In genomic region chr5:66043897-66044296, GRCm38 (mm10) we compare ENCODE assay signal across 18 mouse cellular contexts. TPM values are rescaled to one million over a fixed set of nuclear protein-coding genes. Genes with fewer than 3 reads are reported as not detected.
A peak's percentile ranks its signal among the peaks of the same experiment; 100 is the strongest.
DNase-seq lines count a peak whose midpoint lies in the region; ATAC-seq lines count a peak whose summit lies in the region.
"Had no signal": no experiment of that assay in that cellular context is flagged by ENCODE, and none has a peak within 500 bp of the region (broad histone marks: within the 10 kb centered on the region; RNA-seq: fewer than 3 reads in every experiment).

No protein-coding gene starts in this region.

- H3K4me1 ChIP-seq in intestine, embryonic 16.5 days (ENCODE audit: control insufficient read depth, insufficient read depth, low read length), result peaks cover 9% of the 10 kb centered on the region; the same call in 1 of the 2 replicates
- H3K4me1 ChIP-seq in stomach, embryonic 16.5 days (ENCODE audit: control insufficient read depth, insufficient read depth, low read length), result peaks cover 3% of the 10 kb centered on the region; the same call in 1 of the 2 replicates
- H3K4me1 ChIP-seq: heart, embryonic 12.5 days; limb, embryonic 13.5 days; midbrain, embryonic 13.5 days had no signal

- H3K27ac ChIP-seq in intestine, embryonic 16.5 days (ENCODE audit: low read length), result peak overlapping the region; percentile 88
- peak overlapping the region; percentile 82 for H3K27ac ChIP-seq in stomach, embryonic 16.5 days (ENCODE audit: low read length)
- H3K27ac ChIP-seq: hindbrain, postnatal 0 days; limb, embryonic 13.5 days; midbrain, embryonic 13.5 days had no signal

- no peaks in the 10 kb centered on the region for H3K9me3 ChIP-seq in intestine, embryonic 16.5 days (ENCODE audit: control insufficient read depth, low read length)
- no peaks in the 10 kb centered on the region for H3K9me3 ChIP-seq in stomach, embryonic 16.5 days (replicated peaks; ENCODE audit: control insufficient read depth, low read length)
- H3K9me3 ChIP-seq: heart, embryonic 12.5 days; limb, embryonic 13.5 days; midbrain, embryonic 13.5 days had no signal

- no peaks in the 10 kb centered on the region for H3K36me3 ChIP-seq in intestine, embryonic 16.5 days (ENCODE audit: control insufficient read depth, insufficient read depth, low read length)
- no peaks in the 10 kb centered on the region for H3K36me3 ChIP-seq in stomach, embryonic 16.5 days (ENCODE audit: control insufficient read depth, insufficient read depth, low read length)
- H3K36me3 ChIP-seq: heart, embryonic 12.5 days; limb, embryonic 13.5 days; midbrain, embryonic 13.5 days had no signal

- peak; percentile 44 to 71 for DNase-seq in kidney, adult 8-10 months
- no peak for DNase-seq in kidney, adult 18-20 months
- peak; percentile 71 for DNase-seq in large intestine, adult 2 months (ENCODE audit: low read depth, low spot score)
- no peak for DNase-seq in frontal cortex, postnatal 14 days (ENCODE audit: low spot score in 2 of 2)
- DNase-seq in spleen, postnatal 36 days (ENCODE audit: low spot score in 2 of 2), result no peak
- DNase-seq: cerebellum, adult 11 months; cerebellum, postnatal 25 days; forebrain, postnatal 0 days; gastrocnemius, postnatal 14 days; heart, postnatal 36 days had no signal

- no peak overlapping the region for H3K4me3 ChIP-seq in intestine, embryonic 16.5 days (ENCODE audit: low read length)
- no peak overlapping the region for H3K4me3 ChIP-seq in stomach, embryonic 16.5 days (replicated peaks; ENCODE audit: low read length)
- H3K4me3 ChIP-seq: erythroblast, embryonic 14.5 days; heart, embryonic 12.5 days; limb, embryonic 13.5 days; midbrain, embryonic 13.5 days had no signal

- H3K9ac ChIP-seq in intestine, embryonic 16.5 days (ENCODE audit: low read depth, low read length), result no peak overlapping the region
- no peak overlapping the region for H3K9ac ChIP-seq in stomach, embryonic 16.5 days (ENCODE audit: low read length)
- H3K9ac ChIP-seq: forebrain, postnatal 0 days; heart, embryonic 12.5 days; limb, embryonic 13.5 days; midbrain, embryonic 13.5 days had no signal

- 72% methylated on average over 3 of the region's 3 CpGs for WGBS in intestine, embryonic 16.5 days
- 24% methylated on average over 3 of the region's 3 CpGs for whole genome bisulfite sequencing in large intestine, adult 2 months
- 51% methylated on average over 3 of the region's 3 CpGs for WGBS in stomach, embryonic 16.5 days

- peak overlapping the region; percentile 31 for H3K4me2 ChIP-seq in intestine, embryonic 16.5 days (ENCODE audit: low read depth, low read length)
- no peak overlapping the region for H3K4me2 ChIP-seq in stomach, embryonic 16.5 days (ENCODE audit: low read depth, low read length)
- H3K4me2 ChIP-seq: heart, embryonic 12.5 days; limb, embryonic 13.5 days; midbrain, embryonic 13.5 days had no signal

- no peaks in the 10 kb centered on the region for H3K27me3 ChIP-seq in intestine, embryonic 16.5 days (replicated peaks; ENCODE audit: control insufficient read depth, insufficient read depth, low read length)
- no peaks in the 10 kb centered on the region for H3K27me3 ChIP-seq in stomach, embryonic 16.5 days (ENCODE audit: control insufficient read depth, insufficient read depth, low read length)
- H3K27me3 ChIP-seq: heart, embryonic 12.5 days; limb, embryonic 13.5 days; midbrain, embryonic 13.5 days; Patski had no signal

- ATAC-seq in intestine, embryonic 16.5 days, result peak; percentile 82
- ATAC-seq in stomach, embryonic 16.5 days (ENCODE audit: insufficient read depth, low FRiP score), result peak; percentile 78; the same call in 1 of the 2 replicates
- ATAC-seq: forebrain, postnatal 0 days; hindbrain, postnatal 0 days; midbrain, embryonic 13.5 days; Patski had no signal

RNA-seq across cellular contexts. Expression of gene 9130230L23Rik, which starts 39.8 kb away (rescaled TPM):
- polyA plus RNA-seq in intestine, embryonic 16.5 days (2015; fragmentation: Nextera tagmentation; extraction: Ambion mirVana), result 2.0 and 2.5 TPM in 2 replicates
- 7.3 and 17.6 TPM in 2 replicates for polyA plus RNA-seq in large intestine, adult 2 months (2012; rRNA removed)
- polyA plus RNA-seq in stomach, embryonic 16.5 days (2015; fragmentation: Nextera tagmentation; extraction: Ambion mirVana), result 1.9 and 2.6 TPM in 2 replicates
- polyA plus RNA-seq: erythroblast, embryonic 14.5 days; forebrain, postnatal 0 days; hindbrain, postnatal 0 days; limb, embryonic 13.5 days; Patski had no signal

Comparison
In these comparisons a context has a peak if more than half of its experiments do, and no peak if none do; other contexts are left out.
1. DNase-seq: peak in kidney, adult 8-10 months (2 of 2) and large intestine, adult 2 months (single experiment); none in kidney, adult 18-20 months (single experiment), frontal cortex, postnatal 14 days (0 of 2) and spleen, postnatal 36 days (0 of 2).